Mouse (Mus musculus) CH12.LX (cell line): ENCODE results near the gene Cdc37. TPM values are rescaled to one million over a fixed set of nuclear protein-coding genes. Genes with fewer than 3 reads are reported as not detected.
"Not testable (repeated sequence)": the region's sequence is repeated elsewhere in the genome, so short reads cannot be mapped to it uniquely, and the experiment has no call there.

Experiments used
- DNase-seq: peaks from one replicate; pipeline ENCODE4 v3.0.0-alpha.2; 2013; ENCODE audit errors: extremely low read depth
- H3K27ac ChIP-seq: 2 replicates; pipeline ENCODE4 v1.5.1; 2012; ENCODE audit warnings: low read depth, mild to moderate bottlenecking, control low read depth, moderate library complexity; ENCODE audit not compliant: insufficient read depth
- H3K27me3 ChIP-seq: replicated peaks from 2 replicates; pipeline ENCODE3; 2012; ENCODE audit warnings: inconsistent platforms
- H3K36me3 ChIP-seq, 2 experiments: replicated peaks in 1 of 2; 2 replicates each; pipeline versions ENCODE3 to v1.6.1; 2012; ENCODE audit warnings: inconsistent platforms in 1 of 2, low read length in 1 of 2, mild to moderate bottlenecking in 1 of 2, mixed read lengths in 1 of 2, moderate library complexity in 1 of 2; ENCODE audit not compliant: control insufficient read depth in 1 of 2, insufficient read depth in 1 of 2
- H3K4me1 ChIP-seq, 2 experiments: 2 replicates each; pipeline ENCODE4 v1.6.1; 2012; ENCODE audit warnings: inconsistent platforms in 1 of 2, moderate library complexity in 1 of 2; ENCODE audit not compliant: insufficient read depth in 2 of 2, control insufficient read depth in 1 of 2
- H3K4me2 ChIP-seq: 2 replicates; pipeline ENCODE4 v1.6.1; 2012; ENCODE audit warnings: low read depth, mild to moderate bottlenecking, control low read depth; ENCODE audit not compliant: poor library complexity, insufficient read depth, severe bottlenecking
- H3K4me3 ChIP-seq, 3 experiments: fragments of 150-350 bp in 1 of 3; sonication (generic) in 1 of 3; replicated peaks in 1 of 3; 2 replicates each; pipeline versions ENCODE3 to v1.5.1; 2011 to 2012; ENCODE audit warnings: low read depth in 2 of 3, low read length in 2 of 3, mild to moderate bottlenecking in 2 of 3, moderate library complexity in 2 of 3, control low read depth in 1 of 3, improper control_type of control experiment in 1 of 3, inconsistent platforms in 1 of 3, mixed read lengths in 1 of 3; ENCODE audit not compliant: poor library complexity in 1 of 3
- H3K79me2 ChIP-seq: replicated peaks from 2 replicates; pipeline ENCODE4 v1.6.1; 2012; ENCODE audit warnings: mild to moderate bottlenecking, moderate library complexity; ENCODE audit not compliant: control insufficient read depth, poor library complexity, insufficient read depth, severe bottlenecking; ENCODE audit errors: extremely low read depth
- H3K9ac ChIP-seq: 2 replicates; pipeline ENCODE4 v1.6.1; 2012; ENCODE audit warnings: low read depth, mild to moderate bottlenecking, control low read depth, moderate library complexity; ENCODE audit not compliant: insufficient read depth
- H3K9me3 ChIP-seq: replicated peaks from 2 replicates; pipeline ENCODE3; 2012; ENCODE audit warnings: low read length, inconsistent platforms, mixed read lengths
- CTCF ChIP-seq, 2 experiments: IDR thresholded peaks in 1 of 2; conservative IDR thresholded peaks in 1 of 2; 2 replicates each; pipeline ENCODE4 v1.5.1; 2011 to 2012; ENCODE audit warnings: low read depth in 2 of 2, low read length in 2 of 2, improper control_type of control experiment in 1 of 2, inconsistent platforms in 1 of 2, mild to moderate bottlenecking in 1 of 2, moderate library complexity in 1 of 2
- E2F4 ChIP-seq: IDR thresholded peaks from 2 replicates; pipeline ENCODE4 v1.6.1; 2011; ENCODE audit warnings: low read depth, low read length, improper control_type of control experiment; ENCODE audit not compliant: insufficient replicate concordance
- EP300 ChIP-seq: IDR thresholded peaks from 2 replicates; pipeline ENCODE4 v1.6.1; 2011; ENCODE audit warnings: low read length, improper control_type of control experiment
- JUND ChIP-seq: conservative IDR thresholded peaks from 2 replicates; pipeline ENCODE4 v1.6.1; 2011; ENCODE audit warnings: low read depth, low read length, improper control_type of control experiment
- MAX ChIP-seq: IDR thresholded peaks from 2 replicates; pipeline ENCODE4 v1.6.1; 2011; ENCODE audit warnings: low read length, improper control_type of control experiment
- MEF2A ChIP-seq: IDR thresholded peaks from 2 replicates; pipeline ENCODE4 v1.6.1; 2014; ENCODE audit warnings: low read depth, mild to moderate bottlenecking, inconsistent platforms, low read length, improper control_type of control experiment, borderline replicate concordance
- PAX5 ChIP-seq: IDR thresholded peaks from 2 replicates; pipeline ENCODE4 v1.6.1; 2012; ENCODE audit warnings: low read length, inconsistent platforms, mixed read lengths
- POLR2AphosphoS2 ChIP-seq: IDR thresholded peaks from 2 replicates; pipeline ENCODE4 v1.6.1; 2011; ENCODE audit warnings: low read depth, low read length, improper control_type of control experiment
- RCOR1 ChIP-seq: conservative IDR thresholded peaks from 2 replicates; pipeline ENCODE4 v1.6.1; 2012; ENCODE audit warnings: low read depth, mild to moderate bottlenecking, inconsistent platforms, low read length, improper control_type of control experiment
- SIN3A ChIP-seq: IDR thresholded peaks from 2 replicates; pipeline ENCODE4 v1.6.1; 2012; ENCODE audit warnings: low read length, improper control_type of control experiment, inconsistent platforms
- TBP ChIP-seq: conservative IDR thresholded peaks from 2 replicates; pipeline ENCODE4 v1.6.1; 2011; ENCODE audit warnings: low read depth, low read length, improper control_type of control experiment
- USF1 ChIP-seq: IDR thresholded peaks from 2 replicates; pipeline ENCODE4 v1.6.1; 2014; ENCODE audit warnings: low read depth, mild to moderate bottlenecking, inconsistent platforms, low read length, improper control_type of control experiment
- dilution Hi-C: fragments of 300-500 bp; cut with MboI; formaldehyde crosslinking; loops from 2 replicates; pipeline ENCODE4 v1.14.3; 2020; ENCODE audit warnings: low sequenced_read_pairs; ENCODE audit not compliant: extremely low pct_unique_long_range_greater_than_20kb, extremely low pct_ligation_motif_present
- in situ Hi-C: fragments of 300-500 bp; cut with MboI; formaldehyde crosslinking; loops from 3 replicates; pipeline ENCODE4 v1.14.3; 2019; ENCODE audit warnings: low sequenced_read_pairs, low pct_ligation_motif_present, low pct_unique_long_range_greater_than_20kb, mixed read lengths
- polyA plus RNA-seq: library from polyadenylated mRNA; unstranded; fragments of >175 nt; gene quantifications from 2 replicates; pipeline ENCODE4 v1.2.1, GENCODE M21; 2012; ENCODE audit warnings: low read depth; ENCODE audit not compliant: insufficient read length
- total RNA-seq, 2 experiments: library from RNA; depleted of rRNA; stranded (reverse); fragments of 300-350 nt in 1 of 2; fragments of >200 nt in 1 of 2; gene quantifications; 2 replicates each; pipeline ENCODE4 v1.2.3; 2012 to 2014

The Cdc37 gene
- total and polyA plus RNA-seq, 3 experiments = 87.2 to 447 (median 230) TPM

DNA sequence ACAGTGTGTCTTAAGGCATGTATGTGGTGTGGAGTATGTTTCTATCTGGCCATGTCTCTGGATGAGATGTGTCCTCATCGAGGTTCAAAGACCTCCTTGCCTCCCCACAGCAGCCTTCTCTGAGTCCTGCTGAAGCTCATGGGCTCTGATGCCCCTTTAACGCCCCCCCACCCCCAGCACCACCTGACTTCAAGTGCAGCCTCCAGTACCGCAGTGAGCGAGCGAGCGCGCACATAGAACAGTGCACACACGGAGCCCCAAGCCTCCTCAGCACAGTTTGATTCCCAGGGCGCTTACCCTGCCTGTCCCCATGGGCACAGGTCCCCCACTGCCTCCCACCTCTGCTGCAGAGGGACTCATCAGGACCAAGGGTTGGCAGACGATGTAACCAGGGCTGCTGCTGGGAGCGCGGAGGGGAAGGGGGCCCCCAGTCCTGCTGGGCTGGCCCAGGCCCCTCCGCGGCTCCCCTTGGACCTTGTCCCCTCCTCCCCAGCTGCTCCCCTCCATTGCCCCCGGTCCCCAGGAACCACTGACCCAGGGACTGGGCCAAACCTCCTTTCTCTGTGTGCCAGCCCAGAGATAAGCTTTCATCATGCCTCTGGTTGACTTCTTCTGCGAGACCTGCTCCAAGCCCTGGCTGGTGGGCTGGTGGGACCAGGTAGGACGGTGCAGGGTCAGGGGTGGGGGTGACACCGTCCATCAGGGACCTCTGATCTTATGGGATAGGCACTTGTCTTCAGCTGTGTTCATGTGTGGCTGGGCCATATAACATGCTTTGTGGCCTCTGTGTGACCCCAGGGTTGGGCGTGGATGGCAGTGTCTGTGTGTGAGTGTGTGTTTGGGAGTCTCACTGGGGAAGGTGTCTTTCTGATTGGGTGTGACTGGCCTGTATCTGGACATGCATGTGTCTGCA is 47.0 kb upstream of the Cdc37 start:
- no peak for DNase-seq
- Histone ChIP-seq H3K4me1 (peaks cover 33 to 72% of the 10 kb centered on the region in 2 experiments), H3K9me3 (no peaks in the 10 kb centered on the region), H3K4me3 (no peak overlapping the region), H3K27ac (no peak overlapping the region), H3K36me3 (peaks cover 39 to 65% of the 10 kb centered on the region in 2 experiments), H3K4me2 (no peak overlapping the region), H3K9ac (no peak overlapping the region), H3K79me2 (no peaks in the 10 kb centered on the region), H3K27me3 (no peaks in the 10 kb centered on the region)
- dilution Hi-C loops = no loop called here
- TF ChIP-seq PAX5 = no peak
- no peak for TF ChIP-seq RCOR1
- TF ChIP-seq TBP = no peak
- no peak for TF ChIP-seq E2F4
- TF ChIP-seq POLR2AphosphoS2 = no peak
- no peak for TF ChIP-seq EP300
- TF ChIP-seq JUND = no peak
- no peak for TF ChIP-seq MEF2A
- no peak for TF ChIP-seq SIN3A
- no peak for TF ChIP-seq USF1
- no peak for TF ChIP-seq MAX
- in situ Hi-C loops = no loop called here

DNA sequence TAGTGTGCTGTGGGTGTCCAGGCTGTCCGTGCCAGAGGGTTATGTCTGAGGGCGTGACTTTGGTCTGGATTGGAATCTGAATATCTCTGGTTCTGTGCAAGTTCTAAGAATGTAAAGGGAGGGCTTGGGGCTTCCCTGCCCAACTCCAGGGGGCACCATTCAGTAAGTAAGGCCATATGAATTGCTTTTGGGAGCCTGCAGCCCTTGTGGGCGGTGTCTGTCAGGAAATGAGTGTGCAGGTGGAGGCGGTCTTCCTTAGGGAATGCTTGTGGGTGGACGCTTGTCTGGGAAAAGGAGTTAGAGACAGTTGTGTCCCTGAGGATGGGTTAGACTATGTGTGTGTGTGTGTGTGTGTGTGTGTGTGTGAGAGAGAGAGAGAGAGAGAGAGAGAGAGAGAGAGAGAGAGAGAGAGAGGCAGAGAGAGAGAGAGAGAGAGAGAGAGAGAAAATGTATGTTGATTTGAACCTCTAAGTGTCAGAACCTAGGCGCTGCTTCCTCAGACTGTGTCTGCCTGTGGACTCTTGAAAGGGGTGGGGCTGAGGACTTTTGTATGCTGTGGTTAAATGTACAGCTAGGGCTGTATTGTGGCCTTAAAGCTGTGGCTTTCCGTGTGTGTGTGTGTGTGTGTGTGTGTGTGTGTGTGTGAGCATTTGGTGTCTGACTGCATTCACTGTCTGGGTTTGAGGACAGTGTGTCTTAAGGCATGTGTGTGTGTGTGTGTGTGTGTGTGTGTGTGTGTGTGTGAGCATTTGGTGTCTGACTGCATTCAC is 46.1 kb upstream of the Cdc37 start:
- in situ Hi-C loops, H3K9ac ChIP-seq, H3K27ac ChIP-seq, H3K4me3 ChIP-seq: not testable (repeated sequence)
- 0 out of 4 replicates have a peak, but pooled peaks of 1 of the 2 experiments have one; percentile 3 for TF ChIP-seq CTCF (conservative IDR thresholded peaks at IDR 0.05 in 1 of 2, IDR thresholded peaks at IDR 0.05 in 1 of 2; ENCODE audit: low read depth in 2 of 2, low read length in 2 of 2)
- TF ChIP-seq, all 38 proteins: peak for 1; not testable (repeated sequence) for 37
- H3K79me2 ChIP-seq, H3K9me3 ChIP-seq, H3K27me3 ChIP-seq, DNase-seq, dilution Hi-C loops, H3K4me2 ChIP-seq: not testable (repeated sequence)
- Histone ChIP-seq H3K4me1 (peaks cover 31 to 65% of the 10 kb centered on the region in 2 experiments), H3K36me3 (peaks cover 38 to 66% of the 10 kb centered on the region in 2 experiments)
